Mouse (Mus musculus) layer of hippocampus, adult 9-10 months (tissue): ENCODE data around the gene Olfr1417.

Experiments used
- DNase-seq: peaks from one replicate; pipeline ENCODE4 v3.0.0; 2022; ENCODE audit warnings: low spot score

The Olfr1417 gene

GRCm38 (mm10) chr19:11810003-11810758 is 28.8 kb downstream of the Olfr1417 start:
- DNase-seq: no peak

GRCm38 (mm10) chr19:11808452-11808851 is 30.6 kb downstream of the Olfr1417 start:
- DNase-seq: no peak

GRCm38 (mm10) chr19:11807822-11808221 is 31.2 kb downstream of the Olfr1417 start:
- DNase-seq: no peak

- no peak for DNase-seq
Observed at GRCm38 (mm10) chr19:11807251-11807650, 31.8 kb downstream of the Olfr1417 start.

GRCm38 (mm10) chr19:11804423-11804822 is 34.6 kb downstream of the Olfr1417 start:
- DNase-seq: no peak

- no peak for DNase-seq
Observed at GRCm38 (mm10) chr19:11800531-11801315, 38.3 kb downstream of the Olfr1417 start.

GRCm38 (mm10) chr19:11794447-11794846 is 44.6 kb downstream of the Olfr1417 start:
- no peak for DNase-seq

- DNase-seq: no peak
Observed at GRCm38 (mm10) chr19:11793741-11794359, 45.2 kb downstream of the Olfr1417 start.

GRCm38 (mm10) chr19:11791825-11792224 is 47.2 kb downstream of the Olfr1417 start:
- DNase-seq: no peak

GRCm38 (mm10) chr19:11788876-11789275 is 50.1 kb downstream of the Olfr1417 start:
- no peak for DNase-seq

GRCm38 (mm10) chr19:11787826-11788225 is 51.2 kb downstream of the Olfr1417 start:
- no peak for DNase-seq

- DNase-seq: no peak
Observed at GRCm38 (mm10) chr19:11785409-11786154, 53.4 kb downstream of the Olfr1417 start.

- DNase-seq: peak; percentile 65
Observed at GRCm38 (mm10) chr19:11777191-11777865, 61.7 kb downstream of the Olfr1417 start.
